Mouse (Mus musculus) intestine, embryonic 16.5 days (tissue): ENCODE data around the gene Eva1a. TPM values are rescaled to one million over a fixed set of nuclear protein-coding genes. Genes with fewer than 3 reads are reported as not detected.

Experiments
- ATAC-seq: fragments of 200-750 bp; cut with Nextera tagmentation; 2 replicates; pipeline ENCODE4 v1.8.0; 2017; ENCODE audit warnings: moderate TSS enrichment, moderate library complexity
- H3K27ac ChIP-seq: fragments of 300-500 bp; sonication (generic); 2 replicates; pipeline ENCODE4 v1.5.1; 2014; ENCODE audit warnings: mild to moderate bottlenecking, low read length
- H3K27me3 ChIP-seq: fragments of 300-500 bp; sonication (generic); replicated peaks from 2 replicates; pipeline ENCODE4 v1.6.1; 2014; ENCODE audit warnings: low read length, control low read depth, mixed read lengths; ENCODE audit not compliant: control insufficient read depth, insufficient read depth
- H3K36me3 ChIP-seq: fragments of 300-500 bp; sonication (generic); 2 replicates; pipeline ENCODE4 v1.6.1; 2014; ENCODE audit warnings: low read length, control low read depth; ENCODE audit not compliant: control insufficient read depth, insufficient read depth
- H3K4me1 ChIP-seq: fragments of 300-500 bp; sonication (generic); 2 replicates; pipeline ENCODE4 v1.6.1; 2014; ENCODE audit warnings: low read length, control low read depth, mixed read lengths; ENCODE audit not compliant: control insufficient read depth, insufficient read depth
- H3K4me2 ChIP-seq: fragments of 300-500 bp; sonication (generic); 2 replicates; pipeline ENCODE4 v1.6.1; 2014; ENCODE audit warnings: low read depth, low read length, control low read depth
- H3K4me3 ChIP-seq: fragments of 300-500 bp; sonication (generic); 2 replicates; pipeline ENCODE4 v1.5.1; 2014; ENCODE audit warnings: mild to moderate bottlenecking, low read length
- H3K9ac ChIP-seq: fragments of 300-500 bp; sonication (generic); 2 replicates; pipeline ENCODE4 v1.6.1; 2014; ENCODE audit warnings: low read depth, low read length
- H3K9me3 ChIP-seq: fragments of 300-500 bp; sonication (generic); 2 replicates; pipeline ENCODE4 v1.6.1; 2016; ENCODE audit warnings: low read length, control low read depth; ENCODE audit not compliant: control insufficient read depth
- WGBS: fragments of 180-500 bp; shearing (Covaris S2); extraction: QIAGEN DNeasy Blood & Tissue Kit; methylation state at CpG from one replicate; pipeline ENCODE4 v1.1.7; 2014; 5-methylcytosine and 5-hydroxymethylcytosine counted together
- polyA plus RNA-seq: library from polyadenylated mRNA; unstranded; fragments of >200 nt; fragmentation: Nextera tagmentation; extraction: Ambion mirVana; gene quantifications from 2 replicates; pipeline ENCODE4 v1.2.1, GENCODE M21; 2015

Gene Eva1a
- polyA plus RNA-seq, 1 experiment from 2014 or later: 20.3 TPM

GRCm38 (mm10) chr6:82112127-82113090, 71.6 kb downstream of the Eva1a start:
- Histone ChIP-seq H3K36me3 (no peaks in the 10 kb centered on the region), H3K27me3 (no peaks in the 10 kb centered on the region), H3K4me1 (no peaks in the 10 kb centered on the region), H3K9ac (no peak overlapping the region), H3K9me3 (no peaks in the 10 kb centered on the region), H3K4me3 (no peak overlapping the region), H3K27ac (peak overlapping the region; percentile 68), H3K4me2 (no peak overlapping the region)
- WGBS: 51% methylated on average over 14 of the region's 14 CpGs
- peak; percentile 65 for ATAC-seq

GRCm38 (mm10) chr6:82115335-82115965, 74.6 kb downstream of the Eva1a start:
- Histone ChIP-seq H3K9ac (no peak overlapping the region), H3K27ac (no peak overlapping the region), H3K36me3 (no peaks in the 10 kb centered on the region), H3K4me2 (no peak overlapping the region), H3K4me1 (no peaks in the 10 kb centered on the region), H3K4me3 (no peak overlapping the region), H3K9me3 (no peaks in the 10 kb centered on the region), H3K27me3 (no peaks in the 10 kb centered on the region)
- WGBS: 28% methylated on average over 3 of the region's 3 CpGs
- ATAC-seq: no peak

DNA sequence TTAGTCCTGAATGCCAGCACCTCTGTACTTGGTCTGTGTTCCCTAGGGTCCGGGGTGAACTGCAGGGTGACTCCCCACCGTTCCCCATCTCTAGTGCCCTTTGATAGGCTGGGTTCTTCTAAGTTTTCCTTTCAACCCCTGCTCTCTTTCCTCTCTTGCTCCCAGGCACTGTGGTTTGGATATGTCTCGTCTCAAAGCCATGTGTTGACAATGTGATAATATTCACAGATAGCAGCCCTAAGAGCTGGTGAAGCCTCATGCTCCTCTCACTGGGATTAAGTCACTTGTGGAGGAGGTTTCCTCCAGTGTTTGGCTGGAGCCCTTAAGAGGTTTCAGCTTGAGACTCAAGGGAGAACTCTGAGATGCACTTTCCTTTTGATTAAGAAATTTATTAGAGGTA, 75.3 kb downstream of the Eva1a start:
- Histone ChIP-seq H3K4me1 (no peaks in the 10 kb centered on the region), H3K36me3 (no peaks in the 10 kb centered on the region), H3K4me3 (no peak overlapping the region), H3K9me3 (no peaks in the 10 kb centered on the region), H3K27ac (no peak overlapping the region), H3K4me2 (no peak overlapping the region), H3K27me3 (no peaks in the 10 kb centered on the region), H3K9ac (no peak overlapping the region)
- WGBS: 57% methylated on average over 3 of the region's 3 CpGs
- no peak for ATAC-seq

DNA sequence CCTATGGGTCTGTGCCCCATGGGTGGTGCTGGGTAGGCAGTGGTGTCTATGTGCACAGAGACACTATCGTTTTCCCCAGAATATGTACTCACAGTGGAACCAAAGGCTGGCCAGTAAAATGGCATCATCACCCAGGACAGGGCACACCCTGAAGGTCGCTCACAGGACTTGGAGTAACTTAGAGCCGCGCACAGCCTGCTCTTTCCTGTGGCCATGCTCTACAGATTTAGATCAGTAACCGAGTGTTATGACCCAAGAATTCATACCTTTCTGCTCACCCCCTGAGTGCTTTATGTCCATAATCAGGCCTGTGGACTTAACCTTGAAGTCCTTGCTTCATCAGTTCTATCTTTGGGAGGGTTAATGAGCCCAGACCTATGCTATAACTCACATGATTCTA, 77.0 kb downstream of the Eva1a start:
- H3K9ac ChIP-seq: no peak overlapping the region
- WGBS: 86% methylated on average over 5 of the region's 5 CpGs
- no peaks in the 10 kb centered on the region for H3K9me3 ChIP-seq
- H3K4me2 ChIP-seq: no peak overlapping the region
- no peak for ATAC-seq
- H3K27ac ChIP-seq: no peak overlapping the region
- no peak overlapping the region for H3K4me3 ChIP-seq
- no peaks in the 10 kb centered on the region for H3K36me3 ChIP-seq
- H3K27me3 ChIP-seq: no peaks in the 10 kb centered on the region
- no peaks in the 10 kb centered on the region for H3K4me1 ChIP-seq

DNA sequence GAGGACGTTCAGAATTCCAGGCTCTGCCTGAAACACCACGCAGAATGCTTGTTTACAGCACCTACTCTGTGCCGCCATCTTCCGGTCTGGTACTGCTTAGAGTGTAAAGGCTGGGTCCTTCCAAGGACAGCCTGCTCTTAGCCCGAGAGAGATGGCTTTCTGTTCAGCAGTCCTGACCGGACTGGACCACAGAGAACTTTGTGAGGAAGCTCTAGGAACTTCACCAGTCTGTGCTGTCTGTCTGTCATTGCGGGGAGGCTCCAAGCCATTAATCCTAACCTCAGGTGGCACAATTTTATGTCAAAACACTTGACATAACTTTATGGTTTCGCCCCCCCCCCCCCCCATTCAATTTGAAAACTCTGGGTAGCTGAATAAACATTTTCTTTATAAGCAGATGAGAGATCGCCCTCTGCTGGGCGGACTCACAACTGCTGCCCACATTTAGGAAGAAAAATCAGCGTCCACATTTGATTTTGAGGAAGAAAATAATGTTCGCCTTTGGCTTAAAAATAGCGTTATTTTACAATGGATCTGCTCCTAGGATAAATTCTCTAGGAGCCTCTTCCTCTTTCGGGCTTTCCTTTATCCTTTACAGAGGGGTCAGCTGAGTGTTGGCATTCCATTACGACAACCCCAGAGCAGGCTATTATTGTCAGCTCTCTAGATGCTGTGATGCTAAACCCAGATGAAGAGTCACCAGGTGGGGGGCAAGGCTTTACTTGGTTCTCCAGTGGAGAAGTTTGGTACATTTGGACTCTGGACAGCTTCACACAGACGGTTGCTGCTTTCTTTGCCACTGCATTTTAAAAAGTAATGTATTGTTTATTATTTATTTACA, 78.7 kb downstream of the Eva1a start:
- Histone ChIP-seq H3K27me3 (no peaks in the 10 kb centered on the region), H3K4me3 (no peak overlapping the region), H3K9me3 (no peaks in the 10 kb centered on the region), H3K4me1 (no peaks in the 10 kb centered on the region), H3K27ac (no peak overlapping the region), H3K4me2 (0 out of 2 replicates have a peak overlapping the region, but pooled peaks have one; percentile 6), H3K9ac (no peak overlapping the region), H3K36me3 (no peaks in the 10 kb centered on the region)
- WGBS: 20% methylated on average over 16 of the region's 16 CpGs
- ATAC-seq: peak; percentile 62; the same call in 1 of the 2 replicates

DNA sequence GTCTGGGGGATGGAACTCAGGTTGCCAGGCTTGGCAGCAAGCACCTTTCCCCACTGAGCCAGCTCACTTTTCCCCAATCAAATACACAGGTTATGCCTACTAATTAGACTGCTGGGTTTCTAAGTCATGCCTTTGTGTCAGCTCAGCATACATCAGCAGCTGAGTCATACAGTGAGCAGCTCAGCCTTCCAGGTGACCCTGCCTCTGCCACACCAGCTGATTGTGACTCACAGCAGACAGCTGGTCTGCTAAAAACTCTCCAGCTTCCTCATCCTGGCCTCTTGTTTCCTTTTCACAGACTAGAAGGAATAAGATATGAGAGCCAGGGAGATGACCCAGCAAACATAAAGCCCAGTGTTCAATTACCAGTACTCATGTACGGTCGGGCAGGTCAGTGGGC, 84.3 kb downstream of the Eva1a start:
- no peaks in the 10 kb centered on the region for H3K4me1 ChIP-seq
- ATAC-seq: peak; percentile 69
- no peaks in the 10 kb centered on the region for H3K36me3 ChIP-seq
- WGBS: 80% methylated on average over 2 of the region's 2 CpGs
- no peak overlapping the region for H3K4me3 ChIP-seq
- H3K4me2 ChIP-seq: no peak overlapping the region
- no peak overlapping the region for H3K9ac ChIP-seq
- H3K27ac ChIP-seq: no peak overlapping the region
- no peaks in the 10 kb centered on the region for H3K27me3 ChIP-seq
- H3K9me3 ChIP-seq: no peaks in the 10 kb centered on the region

DNA sequence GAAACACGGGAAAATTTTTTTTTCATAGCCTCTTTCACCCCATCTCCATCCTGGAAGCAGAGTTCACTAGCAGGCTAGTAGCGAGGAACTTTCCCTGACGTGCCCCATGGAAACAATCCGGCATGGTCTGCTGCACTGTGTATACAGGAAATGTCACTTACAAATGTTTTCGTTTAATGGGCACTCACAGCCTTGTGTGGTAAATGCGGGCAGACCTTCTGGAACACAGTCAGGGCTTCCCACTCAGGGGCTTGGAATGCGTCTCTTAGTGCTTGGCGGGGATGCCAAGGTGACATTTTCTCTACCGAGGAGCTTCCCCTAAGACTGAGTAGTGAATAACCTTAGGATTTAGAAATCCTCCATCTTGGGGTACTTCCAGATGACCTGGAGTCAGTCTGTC, 87.0 kb downstream of the Eva1a start:
- Histone ChIP-seq H3K4me3 (no peak overlapping the region), H3K27me3 (no peaks in the 10 kb centered on the region), H3K27ac (peak overlapping the region; percentile 33; the same call in 1 of the 2 replicates), H3K4me2 (no peak overlapping the region), H3K9ac (no peak overlapping the region), H3K36me3 (no peaks in the 10 kb centered on the region), H3K4me1 (peaks cover 3% of the 10 kb centered on the region; the same call in 1 of the 2 replicates), H3K9me3 (no peaks in the 10 kb centered on the region)
- ATAC-seq: peak; percentile 18; the same call in 1 of the 2 replicates
- WGBS: 53% methylated on average over 9 of the region's 9 CpGs

DNA sequence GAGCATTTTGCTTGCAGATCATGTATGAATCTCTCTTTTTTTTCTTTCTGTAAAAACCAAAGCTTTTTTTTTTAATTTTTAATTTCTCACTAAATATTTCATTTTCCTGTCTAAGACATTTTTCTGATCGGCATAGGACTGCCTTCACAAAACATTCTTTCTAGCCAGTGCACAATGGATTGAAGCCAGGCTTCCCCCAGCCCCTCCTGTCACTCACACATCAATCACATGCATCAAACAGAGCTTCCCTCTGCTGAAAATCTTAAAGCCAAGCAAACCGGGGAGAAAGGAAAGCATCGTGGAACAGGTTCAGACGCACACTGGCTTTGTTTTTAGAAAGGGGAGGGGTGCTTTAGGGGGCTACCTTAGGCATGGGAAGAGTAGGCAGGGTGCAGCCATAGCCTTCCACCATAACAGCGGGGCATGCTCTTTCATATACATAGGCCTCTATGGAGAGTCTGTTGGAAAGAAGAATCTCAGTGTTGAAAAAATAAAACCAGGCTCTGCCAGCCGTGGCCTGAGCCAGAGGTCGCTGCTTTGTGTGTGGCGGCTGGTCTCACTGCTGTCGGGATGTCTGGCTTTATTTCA, 88.9 kb downstream of the Eva1a start:
- Histone ChIP-seq H3K36me3 (no peaks in the 10 kb centered on the region), H3K4me2 (no peak overlapping the region), H3K9ac (no peak overlapping the region), H3K9me3 (no peaks in the 10 kb centered on the region), H3K4me1 (peaks cover 9% of the 10 kb centered on the region; the same call in 1 of the 2 replicates), H3K27ac (no peak overlapping the region), H3K4me3 (no peak overlapping the region), H3K27me3 (no peaks in the 10 kb centered on the region)
- ATAC-seq: no peak
- WGBS: 49% methylated on average over 9 of the region's 9 CpGs
